Mouse (Mus musculus): Measurements from ENCODE around the gene Tmem127. TPM values are rescaled to one million over a fixed set of nuclear protein-coding genes. Genes with fewer than 3 reads are reported as not detected.
"Not testable (repeated sequence)": the region's sequence is repeated elsewhere in the genome, so short reads cannot be mapped to it uniquely, and the experiment has no call there.

Gene Tmem127
- polyA plus RNA-seq, 1 experiment from 2014 or later = 81.1 TPM

- no peak for ATAC-seq
- DNase-seq (ENCODE audit: low read depth, low spot score) = no peak
- in situ Hi-C loops (cut with MboI; ENCODE audit: low pct_unique_long_range_greater_than_20kb) = no loop called here
- TF ChIP-seq CTCF (IDR thresholded peaks at IDR 0.05) = no peak
- no peaks in the 10 kb centered on the region for H3K27me3 ChIP-seq
- ChIA-PET POLR2A (interaction anchor here (0.6 kb wide), 1 partner anchor 21 kb away, joined by 4 read pairs; no protein-coding TSS in a partner anchor), CTCF (interaction anchor here (0.6 to 1.2 kb wide), 2 partner anchors 10 to 1630 kb away, joined by 3 read pairs; no protein-coding TSS in a partner anchor)
Observed at GRCm38 (mm10) chr2:127278162-127278561, 30.5 kb downstream of the Tmem127 start.

GRCm38 (mm10) chr2:127292250-127292649 lies 44.5 kb downstream of the Tmem127 start:
- peak; percentile 57 for ATAC-seq
- TF ChIP-seq CTCF (IDR thresholded peaks at IDR 0.05) = no peak

GRCm38 (mm10) chr2:127297001-127297805 lies 49.5 kb downstream of the Tmem127 start:
- POLR2A ChIA-PET = no interaction called here
- TF ChIP-seq CTCF (IDR thresholded peaks at IDR 0.05) = no peak
- in situ Hi-C loops (cut with MboI; ENCODE audit: low pct_unique_long_range_greater_than_20kb) = no loop called here
- DNase-seq (ENCODE audit: low read depth, low spot score) (no peak), ATAC-seq (no peak)
- CTCF ChIA-PET = interaction anchor here (1.3 to 1.8 kb wide), 3 partner anchors 9 to 50 kb away, joined by 3 to 4 read pairs (median 3); no protein-coding TSS in a partner anchor
- no peaks in the 10 kb centered on the region for H3K27me3 ChIP-seq

More at GRCm38 (mm10) chr2:127292250-127292649, 44.5 kb downstream of the Tmem127 start:
- CTCF ChIA-PET = no interaction called here
- in situ Hi-C loops (cut with MboI; ENCODE audit: low pct_unique_long_range_greater_than_20kb) = no loop called here
- H3K27me3 ChIP-seq = no peaks in the 10 kb centered on the region
- DNase-seq (ENCODE audit: low read depth, low spot score) = peak; percentile 24
- POLR2A ChIA-PET = no interaction called here

GRCm38 (mm10) chr2:127298056-127298455 lies 50.3 kb downstream of the Tmem127 start:
- no peak for ATAC-seq
- DNase-seq (ENCODE audit: low read depth, low spot score) = no peak
- in situ Hi-C loops (cut with MboI; ENCODE audit: low pct_unique_long_range_greater_than_20kb) = no loop called here
- POLR2A ChIA-PET = no interaction called here
- CTCF ChIA-PET = interaction anchor here (1.3 to 1.8 kb wide), 4 partner anchors 9 to 49 kb away, joined by 3 to 4 read pairs (median 3); no protein-coding TSS in a partner anchor
- no peaks in the 10 kb centered on the region for H3K27me3 ChIP-seq
- no peak for TF ChIP-seq CTCF (IDR thresholded peaks at IDR 0.05)

GRCm38 (mm10) chr2:127300701-127301100 lies 53.0 kb downstream of the Tmem127 start:
- POLR2A ChIA-PET = interaction anchor here (1.2 kb wide), 1 partner anchor 19 kb away, joined by 3 read pairs; no protein-coding TSS in a partner anchor
- TF ChIP-seq CTCF (IDR thresholded peaks at IDR 0.05) = peak; percentile 31
- in situ Hi-C loops (cut with MboI; ENCODE audit: low pct_unique_long_range_greater_than_20kb) = no loop called here
- CTCF ChIA-PET = interaction anchor here (0.9 to 1.6 kb wide), 2 partner anchors 13 to 40 kb away, joined by 3 to 6 read pairs; no protein-coding TSS in a partner anchor
- H3K27me3 ChIP-seq = no peaks in the 10 kb centered on the region
- ATAC-seq (no peak), DNase-seq (ENCODE audit: low read depth, low spot score) (no peak)

- POLR2A ChIA-PET = no interaction called here
- no peaks in the 10 kb centered on the region for H3K27me3 ChIP-seq
- no peak for TF ChIP-seq CTCF (IDR thresholded peaks at IDR 0.05)
Observed at GRCm38 (mm10) chr2:127301883-127302282, 54.2 kb downstream of the Tmem127 start.

GRCm38 (mm10) chr2:127304192-127304591 lies 56.5 kb downstream of the Tmem127 start:
- in situ Hi-C loops (cut with MboI; ENCODE audit: low pct_unique_long_range_greater_than_20kb); H3K27me3 ChIP-seq; ATAC-seq; DNase-seq (ENCODE audit: low read depth, low spot score); CTCF ChIA-PET: not testable (repeated sequence)
- POLR2A ChIA-PET = interaction anchor here (1.6 kb wide), 1 partner anchor 31 kb away, joined by 5 read pairs; the partner anchor contains the start of gene Dusp2

More at GRCm38 (mm10) chr2:127301883-127302282, 54.2 kb downstream of the Tmem127 start:
- CTCF ChIA-PET = interaction anchor here (1.2 kb wide), 1 partner anchor 187 kb away, joined by 3 read pairs; no protein-coding TSS in a partner anchor
- in situ Hi-C loops (cut with MboI; ENCODE audit: low pct_unique_long_range_greater_than_20kb) = no loop called here
- DNase-seq (ENCODE audit: low read depth, low spot score) (no peak), ATAC-seq (no peak)

- in situ Hi-C loops (cut with MboI; ENCODE audit: low pct_unique_long_range_greater_than_20kb) = loop anchor here (5.0 kb wide), 1 partner anchor 38 kb away; no protein-coding TSS in a partner anchor
- H3K27me3 ChIP-seq = no peaks in the 10 kb centered on the region
- DNase-seq (ENCODE audit: low read depth, low spot score) (no peak), ATAC-seq (no peak)
- TF ChIP-seq CTCF (IDR thresholded peaks at IDR 0.05) = no peak
- CTCF ChIA-PET = interaction anchor here (1.8 kb wide), 1 partner anchor 42 kb away, joined by 5 read pairs; no protein-coding TSS in a partner anchor
- POLR2A ChIA-PET = interaction anchor here (1.6 kb wide), 1 partner anchor 31 kb away, joined by 5 read pairs; the partner anchor contains the start of gene Dusp2
Observed at GRCm38 (mm10) chr2:127304609-127305210, 57.0 kb downstream of the Tmem127 start.

- in situ Hi-C loops (cut with MboI; ENCODE audit: low pct_unique_long_range_greater_than_20kb) = loop anchor here (5.0 kb wide), 1 partner anchor 36 kb away; no protein-coding TSS in a partner anchor
- peak; percentile 27 for TF ChIP-seq CTCF (IDR thresholded peaks at IDR 0.05)
- DNase-seq (ENCODE audit: low read depth, low spot score) (no peak), ATAC-seq (no peak)
- ChIA-PET POLR2A (interaction anchor here (0.6 kb wide), 1 partner anchor 18 kb away, joined by 3 read pairs; no protein-coding TSS in a partner anchor), CTCF (interaction anchor here (1.1 to 3.2 kb wide), 6 partner anchors 16 to 43 kb away, joined by 3 to 15 read pairs (median 4); no protein-coding TSS in a partner anchor)
- H3K27me3 ChIP-seq = no peaks in the 10 kb centered on the region
Observed at GRCm38 (mm10) chr2:127306123-127306522, 58.4 kb downstream of the Tmem127 start.

GRCm38 (mm10) chr2:127307179-127307578 lies 59.5 kb downstream of the Tmem127 start:
- TF ChIP-seq CTCF (IDR thresholded peaks at IDR 0.05) = no peak
- ChIA-PET POLR2A (interaction anchor here (1.2 kb wide), 1 partner anchor 27 kb away, joined by 3 read pairs; no protein-coding TSS in a partner anchor), CTCF (interaction anchor here (0.9 to 3.2 kb wide), 4 partner anchors 12 to 34 kb away, joined by 3 to 15 read pairs (median 4); no protein-coding TSS in a partner anchor)
- DNase-seq (ENCODE audit: low read depth, low spot score) (no peak), ATAC-seq (no peak)
- H3K27me3 ChIP-seq = no peaks in the 10 kb centered on the region
- in situ Hi-C loops (cut with MboI; ENCODE audit: low pct_unique_long_range_greater_than_20kb) = loop anchor here (5.0 kb wide), 1 partner anchor 35 kb away; no protein-coding TSS in a partner anchor
